Mouse (Mus musculus) limb, embryonic 15.5 days (tissue): ENCODE results near the gene Upk1a. TPM values are rescaled to one million over a fixed set of nuclear protein-coding genes. Genes with fewer than 3 reads are reported as not detected.

Experiments
- ATAC-seq: fragments of 200-750 bp; cut with Nextera tagmentation; 2 replicates; pipeline ENCODE4 v1.8.0; 2017; ENCODE audit warnings: low read depth, moderate TSS enrichment; ENCODE audit not compliant: insufficient number of reproducible peaks, low FRiP score, low TSS enrichment
- H3K27ac ChIP-seq: fragments of 300-500 bp; sonication (generic); 2 replicates; pipeline ENCODE4 v1.5.1; 2015; ENCODE audit warnings: moderate library complexity, mild to moderate bottlenecking, inconsistent platforms
- H3K27me3 ChIP-seq: fragments of 300-500 bp; sonication (generic); 2 replicates; pipeline ENCODE4 v1.6.1; 2015; ENCODE audit warnings: inconsistent platforms
- H3K36me3 ChIP-seq: fragments of 300-500 bp; sonication (generic); 2 replicates; pipeline ENCODE4 v1.6.1; 2015; ENCODE audit warnings: inconsistent platforms
- H3K4me1 ChIP-seq: fragments of 300-500 bp; sonication (generic); 2 replicates; pipeline ENCODE4 v1.6.1; 2015; ENCODE audit warnings: inconsistent platforms
- H3K4me2 ChIP-seq: fragments of 300-500 bp; sonication (generic); 2 replicates; pipeline ENCODE4 v1.6.1; 2015; ENCODE audit warnings: mild to moderate bottlenecking, inconsistent platforms
- H3K4me3 ChIP-seq: fragments of 300-500 bp; sonication (generic); 2 replicates; pipeline ENCODE4 v1.5.1; 2015; ENCODE audit warnings: mild to moderate bottlenecking, inconsistent platforms
- H3K9ac ChIP-seq: fragments of 300-500 bp; sonication (generic); 2 replicates; pipeline ENCODE4 v1.6.1; 2015; ENCODE audit warnings: inconsistent platforms
- H3K9me3 ChIP-seq: fragments of 300-500 bp; sonication (generic); 2 replicates; pipeline ENCODE4 v1.6.1; 2016; ENCODE audit warnings: inconsistent platforms
- WGBS: fragments of 180-500 bp; shearing (Covaris S2); methylation state at CpG from one replicate; pipeline ENCODE4 v1.1.7; 2015; 5-methylcytosine and 5-hydroxymethylcytosine counted together
- polyA plus RNA-seq: library from polyadenylated mRNA; unstranded; fragments of >200 nt; fragmentation: Nextera tagmentation; extraction: Ambion mirVana; gene quantifications from 2 replicates; pipeline ENCODE4 v1.2.1, GENCODE M21; 2015

Upk1a gene
- 0.45 and 0.58 TPM in 2 replicates for polyA plus RNA-seq

DNA sequence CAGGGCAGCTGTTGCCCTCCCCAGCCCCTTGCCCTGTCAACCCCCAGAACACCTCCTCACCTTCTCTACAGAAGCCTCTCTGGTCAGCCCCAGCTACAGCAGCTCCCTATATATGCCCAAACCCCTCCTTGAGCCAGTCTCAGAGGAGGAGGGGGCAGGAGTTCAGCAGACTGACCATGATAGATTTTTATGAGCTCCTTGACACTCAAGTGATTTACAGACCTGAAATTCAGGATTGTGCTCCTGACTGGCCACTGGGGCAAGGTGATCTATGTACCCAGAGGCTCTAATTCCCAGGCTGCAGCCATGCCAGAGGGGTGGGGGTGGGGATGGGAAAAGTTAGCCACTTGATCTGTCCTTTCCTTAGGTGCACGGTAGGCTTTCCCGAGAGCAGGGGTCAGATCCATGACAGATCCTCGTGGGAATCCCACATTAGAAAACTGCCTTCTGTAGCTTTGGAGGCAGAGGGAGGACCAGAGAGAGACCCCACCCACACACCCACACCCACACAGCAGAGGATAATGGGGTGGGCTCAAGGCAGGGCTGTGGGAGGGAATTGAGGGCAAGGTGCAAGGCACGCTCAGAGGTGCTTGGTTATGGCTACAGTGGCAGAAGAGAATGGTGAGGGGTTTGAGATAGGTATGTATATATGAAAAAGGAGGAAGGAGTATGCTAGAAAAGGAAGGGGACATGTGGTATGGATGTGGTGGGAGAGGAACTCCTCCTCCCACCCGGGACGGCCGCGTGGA lies at the start of gene Upk1a:
Upk1a (minus strand) TSS at position 194 of the 749 bp plus-strand sequence.
- no peak for ATAC-seq
- Histone ChIP-seq H3K4me2 (no peak within 1 kb of the TSS), H3K4me3 (no peak within 1 kb of the TSS), H3K27ac (no peak within 1 kb of the TSS), H3K27me3 (no peaks in the 10 kb centered on the region), H3K9ac (no peak within 1 kb of the TSS), H3K9me3 (no peaks in the 10 kb centered on the region), H3K36me3 (peaks cover 24% of the 10 kb centered on the region), H3K4me1 (0 out of 2 replicates have a peak, but pooled peaks cover 5% of the 10 kb centered on the region)
- WGBS: 48% methylated on average over 8 of the region's 8 CpGs

- Histone ChIP-seq H3K9ac (peak within 1 kb of the TSS; percentile 95), H3K27me3 (no peaks in the 10 kb centered on the region), H3K36me3 (peaks cover 59% of the 10 kb centered on the region), H3K4me2 (peak within 1 kb of the TSS; percentile 90), H3K9me3 (no peaks in the 10 kb centered on the region), H3K27ac (peak within 1 kb of the TSS; percentile 58; the same call in 1 of the 2 replicates), H3K4me3 (peak within 1 kb of the TSS; percentile 89), H3K4me1 (peaks cover 14% of the 10 kb centered on the region)
- peak; percentile 98 for ATAC-seq
- 2% methylated on average over 59 of the region's 59 CpGs for WGBS
Measured at GRCm38 (mm10) chr7:30649591-30650540, 37.2 kb upstream of the Upk1a start, which contains the start of gene Rbm42. Gene Rbm42, minus strand, starts transcription at chr7:30650317.

- Histone ChIP-seq H3K4me1 (peaks cover 10% of the 10 kb centered on the region), H3K27me3 (peaks cover 26% of the 10 kb centered on the region), H3K4me3 (no peak overlapping the region), H3K9me3 (no peaks in the 10 kb centered on the region), H3K4me2 (no peak overlapping the region), H3K27ac (no peak overlapping the region), H3K36me3 (peaks cover 43% of the 10 kb centered on the region), H3K9ac (no peak overlapping the region)
- WGBS: 19% methylated on average over 4 of the region's 4 CpGs
- ATAC-seq: no peak
Measured at GRCm38 (mm10) chr7:30639083-30639482, 26.4 kb upstream of the Upk1a start.

GRCm38 (mm10) chr7:30636395-30636794 lies 23.7 kb upstream of the Upk1a start:
- Histone ChIP-seq H3K9me3 (no peaks in the 10 kb centered on the region), H3K4me3 (no peak overlapping the region), H3K27me3 (peaks cover 46% of the 10 kb centered on the region), H3K9ac (no peak overlapping the region), H3K4me2 (no peak overlapping the region), H3K36me3 (peaks cover 16% of the 10 kb centered on the region), H3K27ac (no peak overlapping the region), H3K4me1 (peaks cover 16% of the 10 kb centered on the region)
- WGBS: 17% methylated on average over 11 of the region's 11 CpGs
- ATAC-seq: no peak

DNA sequence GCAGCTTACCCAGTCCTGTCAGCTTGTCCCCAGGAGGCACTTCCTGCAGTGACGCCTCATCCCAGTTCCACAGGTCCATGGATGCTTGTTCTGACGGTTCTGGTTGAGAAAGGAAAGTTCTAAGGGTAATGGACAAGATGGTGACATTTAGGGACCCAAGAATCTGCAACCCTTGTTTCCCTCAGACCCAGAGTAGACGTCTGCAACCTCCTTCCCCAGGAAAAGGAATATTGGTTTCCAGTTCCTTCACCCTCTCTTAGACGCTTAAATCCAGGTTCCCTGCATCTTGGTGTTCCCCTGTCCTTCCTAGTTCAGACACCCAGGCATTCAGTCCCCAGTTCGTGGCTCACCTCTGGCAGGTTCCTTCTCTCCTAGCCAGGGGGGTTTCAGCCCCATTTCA lies 23.1 kb upstream of the Upk1a start, which contains the start of gene Etv2:
Etv2 (minus strand) TSS at position 101 of the 400 bp plus-strand sequence.
- peaks cover 51% of the 10 kb centered on the region for H3K27me3 ChIP-seq
- ATAC-seq: no peak
- no peak within 1 kb of the TSS for H3K27ac ChIP-seq
- H3K4me3 ChIP-seq: peak within 1 kb of the TSS; percentile 18
- H3K9me3 ChIP-seq: no peaks in the 10 kb centered on the region
- H3K4me2 ChIP-seq: peak within 1 kb of the TSS; percentile 33
- peaks cover 9% of the 10 kb centered on the region for H3K36me3 ChIP-seq
- peaks cover 16% of the 10 kb centered on the region for H3K4me1 ChIP-seq
- H3K9ac ChIP-seq: no peak within 1 kb of the TSS
- WGBS: 8% methylated on average over 5 of the region's 5 CpGs

GRCm38 (mm10) chr7:30634621-30635020 lies 22.0 kb upstream of the Upk1a start:
- Histone ChIP-seq H3K9me3 (no peaks in the 10 kb centered on the region), H3K4me1 (peaks cover 16% of the 10 kb centered on the region), H3K4me3 (peak overlapping the region; percentile 18), H3K9ac (no peak overlapping the region), H3K4me2 (peak overlapping the region; percentile 33), H3K36me3 (no peaks in the 10 kb centered on the region), H3K27me3 (peaks cover 58% of the 10 kb centered on the region), H3K27ac (no peak overlapping the region)
- WGBS: under 1% methylated on average over 20 of the region's 20 CpGs
- no peak for ATAC-seq

GRCm38 (mm10) chr7:30633762-30634412 lies 21.2 kb upstream of the Upk1a start:
- Histone ChIP-seq H3K9ac (no peak overlapping the region), H3K4me3 (peak overlapping the region; percentile 18; the same call in 1 of the 2 replicates), H3K36me3 (no peaks in the 10 kb centered on the region), H3K4me1 (peaks cover 16% of the 10 kb centered on the region), H3K9me3 (no peaks in the 10 kb centered on the region), H3K27me3 (peaks cover 65% of the 10 kb centered on the region), H3K27ac (no peak overlapping the region), H3K4me2 (peak overlapping the region; percentile 14; the same call in 1 of the 2 replicates)
- WGBS: 4% methylated on average over 27 of the region's 27 CpGs
- ATAC-seq: no peak

DNA sequence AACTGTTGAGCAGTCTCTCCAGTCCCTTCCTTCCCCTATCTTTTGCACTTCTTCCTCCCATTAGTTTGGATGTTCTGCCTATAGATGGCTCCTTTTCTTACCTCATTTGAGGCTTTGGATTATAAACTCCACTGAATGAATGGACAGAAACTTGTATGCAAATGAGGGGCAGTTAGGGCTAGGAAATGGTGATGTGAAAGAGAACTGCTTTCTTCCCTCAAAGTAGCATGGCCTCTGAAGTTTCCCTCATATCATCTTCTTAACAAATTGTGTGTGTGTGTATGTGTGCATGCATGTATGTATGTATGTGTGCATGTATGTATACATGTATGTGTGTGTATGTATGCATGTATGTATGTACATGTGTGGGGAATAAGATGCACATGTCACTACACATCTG lies 16.4 kb upstream of the Upk1a start:
- no peak overlapping the region for H3K27ac ChIP-seq
- H3K4me2 ChIP-seq: no peak overlapping the region
- peaks cover 4% of the 10 kb centered on the region; the same call in 1 of the 2 replicates for H3K36me3 ChIP-seq
- H3K9me3 ChIP-seq: no peaks in the 10 kb centered on the region
- H3K4me1 ChIP-seq: peaks cover 17% of the 10 kb centered on the region
- ATAC-seq: no peak
- no peak overlapping the region for H3K9ac ChIP-seq
- H3K27me3 ChIP-seq: peaks cover 39% of the 10 kb centered on the region
- H3K4me3 ChIP-seq: no peak overlapping the region

DNA sequence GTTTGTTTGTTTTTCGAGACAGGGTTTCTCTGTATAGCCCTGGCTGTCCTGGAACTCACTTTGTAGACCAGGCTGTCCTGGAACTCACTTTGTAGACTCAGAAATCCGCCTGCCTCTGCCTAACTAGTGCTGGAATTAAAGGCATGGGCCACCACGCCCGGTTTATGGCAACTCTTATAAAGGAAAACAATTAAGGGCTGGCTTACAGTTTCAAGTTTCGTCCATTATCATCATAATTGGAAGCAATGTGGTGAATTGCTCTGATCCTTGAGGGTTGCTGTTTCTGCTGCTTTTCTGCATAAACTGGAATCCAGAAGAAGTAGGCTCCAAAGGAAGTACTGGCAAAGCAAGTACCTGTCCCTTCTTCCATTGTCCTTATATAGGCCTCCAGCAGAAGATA lies 14.0 kb upstream of the Upk1a start:
- no peak overlapping the region for H3K4me3 ChIP-seq
- 75% methylated on average over 5 of the region's 5 CpGs for WGBS
- H3K9ac ChIP-seq: no peak overlapping the region
- H3K4me1 ChIP-seq: peaks cover 11% of the 10 kb centered on the region
- no peak overlapping the region for H3K27ac ChIP-seq
- peaks cover 21% of the 10 kb centered on the region; the same call in 1 of the 2 replicates for H3K27me3 ChIP-seq
- no peaks in the 10 kb centered on the region for H3K9me3 ChIP-seq
- H3K4me2 ChIP-seq: no peak overlapping the region
- no peak for ATAC-seq
- peaks cover 26% of the 10 kb centered on the region for H3K36me3 ChIP-seq

DNA sequence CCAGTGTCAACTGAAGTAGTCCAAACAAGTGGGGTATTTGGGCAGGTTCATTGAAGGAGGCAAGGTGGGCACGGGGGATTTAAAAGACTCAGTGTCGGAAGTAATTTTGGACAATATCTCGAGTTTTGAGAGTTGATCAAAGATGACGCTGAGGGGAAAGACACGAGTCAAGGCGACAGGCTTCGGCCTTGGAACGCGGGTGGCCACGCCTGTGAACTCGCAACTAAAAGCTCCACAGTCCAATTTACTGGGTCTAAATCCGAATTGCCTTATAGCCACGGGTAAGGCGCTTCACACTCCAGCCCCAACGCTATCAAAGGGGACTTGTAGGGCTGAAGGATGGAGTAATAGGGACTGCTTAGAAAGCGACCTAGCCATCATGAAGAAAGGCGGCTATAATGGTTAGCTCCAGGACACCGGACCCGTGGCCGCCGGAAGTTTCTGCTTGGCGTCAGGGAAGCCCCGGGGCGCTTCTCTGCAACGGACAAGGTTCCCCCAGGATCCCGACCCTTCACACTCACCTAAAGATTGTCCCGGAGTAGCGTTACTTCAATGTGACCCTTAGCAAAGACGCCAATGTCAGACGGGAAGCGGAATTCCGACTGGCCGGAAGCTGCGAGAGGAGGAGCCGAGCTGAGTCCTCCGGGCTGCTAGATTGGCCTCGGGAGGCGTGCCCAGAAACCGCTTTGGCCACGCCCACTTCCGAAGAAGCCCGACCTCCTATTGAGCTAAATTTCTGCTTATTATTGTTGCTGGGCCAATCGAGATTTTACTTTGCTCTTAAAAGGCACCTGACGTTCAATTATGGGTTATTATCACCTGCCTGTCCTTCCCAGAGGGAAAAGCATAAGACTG lies 13.1 kb upstream of the Upk1a start, which contains the start of gene Cox6b1:
Cox6b1 (minus strand) TSS at position 622 of the 855 bp plus-strand sequence.
- Histone ChIP-seq H3K4me2 (peak within 1 kb of the TSS; percentile 62), H3K27me3 (0 out of 2 replicates have a peak, but pooled peaks cover 14% of the 10 kb centered on the region), H3K4me3 (peak within 1 kb of the TSS; percentile 78), H3K4me1 (peaks cover 11% of the 10 kb centered on the region), H3K9ac (peak within 1 kb of the TSS; percentile 78), H3K9me3 (no peaks in the 10 kb centered on the region), H3K27ac (peak within 1 kb of the TSS; percentile 69; the same call in 1 of the 2 replicates), H3K36me3 (peaks cover 32% of the 10 kb centered on the region)
- 2% methylated on average over 44 of the region's 44 CpGs for WGBS
- peak; percentile 86 for ATAC-seq
